Mouse (Mus musculus) naive thymus-derived CD4-positive, alpha-beta T cell, adult 2 months (primary cell): ENCODE results near the gene Arhgef38.

Source experiments
- DNase-seq: peaks from one replicate; pipeline ENCODE4 v3.0.0-alpha.2; 2011; ENCODE audit warnings: low read depth

Arhgef38 gene

DNA sequence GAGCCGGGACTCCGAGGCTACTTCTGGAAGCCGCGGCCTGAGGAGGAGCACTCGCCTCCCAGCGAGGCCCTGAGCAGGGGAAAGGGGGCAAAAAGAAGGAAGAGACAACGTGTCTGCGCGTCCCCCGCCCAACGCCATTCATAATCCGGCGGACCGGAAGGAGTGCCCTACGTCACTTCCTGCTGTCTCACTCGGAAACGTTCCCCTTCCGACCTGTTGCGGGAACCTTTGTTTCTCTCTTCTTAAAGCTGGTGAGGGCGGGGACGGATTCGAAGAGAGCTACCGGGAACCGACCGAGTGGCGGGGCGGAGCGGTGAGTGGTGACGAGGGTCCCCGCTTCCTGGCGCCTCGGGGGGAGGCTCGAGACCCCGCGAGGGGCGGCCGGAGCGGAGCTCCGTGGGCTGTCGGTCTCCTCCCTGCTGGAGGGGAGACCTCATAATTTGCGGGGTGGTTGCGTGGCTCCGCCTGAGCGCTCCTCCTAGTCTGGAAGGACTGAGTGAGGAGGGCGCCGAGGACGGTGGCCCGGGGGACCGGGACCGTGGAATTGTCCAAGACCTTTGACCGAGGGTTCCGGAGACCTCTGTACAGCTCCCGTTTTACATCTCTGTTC lies 143.0 kb downstream of the Arhgef38 start, which contains the start of the genes Ints12 and Gstcd:
Gene Ints12, plus strand, starts transcription at position 177 of the 610 bp plus-strand sequence.
Gene Gstcd, minus strand, starts transcription at position 370 of the 610 bp plus-strand sequence.
- peak; percentile 97 for DNase-seq

DNA sequence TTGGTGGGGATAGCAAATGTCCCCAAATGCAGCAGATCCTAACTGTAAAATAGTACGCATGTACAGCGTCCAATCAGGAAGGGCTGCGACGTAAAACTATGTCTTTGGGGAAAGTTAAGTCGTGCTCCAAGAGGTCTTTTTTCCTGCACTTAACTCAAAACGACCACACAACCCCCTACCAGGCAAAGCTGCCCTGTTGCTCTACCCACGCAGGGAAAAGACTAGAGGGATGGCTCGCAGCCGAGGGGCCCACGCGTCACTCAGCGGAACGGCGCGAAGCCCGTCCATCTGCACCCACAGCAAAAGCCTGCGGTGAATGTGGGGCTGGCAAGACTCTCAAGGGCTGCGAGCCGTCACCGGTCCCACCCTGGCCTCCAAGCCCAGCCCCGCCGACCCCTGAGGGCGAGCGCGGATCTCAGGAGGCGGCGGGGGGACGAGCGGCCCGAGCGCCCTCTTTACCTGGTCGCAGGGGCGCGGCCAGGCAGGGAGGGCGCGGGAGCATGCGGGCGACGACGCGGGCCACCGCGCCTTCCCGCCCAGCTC lies 143.6 kb downstream of the Arhgef38 start:
- DNase-seq = no peak

DNA sequence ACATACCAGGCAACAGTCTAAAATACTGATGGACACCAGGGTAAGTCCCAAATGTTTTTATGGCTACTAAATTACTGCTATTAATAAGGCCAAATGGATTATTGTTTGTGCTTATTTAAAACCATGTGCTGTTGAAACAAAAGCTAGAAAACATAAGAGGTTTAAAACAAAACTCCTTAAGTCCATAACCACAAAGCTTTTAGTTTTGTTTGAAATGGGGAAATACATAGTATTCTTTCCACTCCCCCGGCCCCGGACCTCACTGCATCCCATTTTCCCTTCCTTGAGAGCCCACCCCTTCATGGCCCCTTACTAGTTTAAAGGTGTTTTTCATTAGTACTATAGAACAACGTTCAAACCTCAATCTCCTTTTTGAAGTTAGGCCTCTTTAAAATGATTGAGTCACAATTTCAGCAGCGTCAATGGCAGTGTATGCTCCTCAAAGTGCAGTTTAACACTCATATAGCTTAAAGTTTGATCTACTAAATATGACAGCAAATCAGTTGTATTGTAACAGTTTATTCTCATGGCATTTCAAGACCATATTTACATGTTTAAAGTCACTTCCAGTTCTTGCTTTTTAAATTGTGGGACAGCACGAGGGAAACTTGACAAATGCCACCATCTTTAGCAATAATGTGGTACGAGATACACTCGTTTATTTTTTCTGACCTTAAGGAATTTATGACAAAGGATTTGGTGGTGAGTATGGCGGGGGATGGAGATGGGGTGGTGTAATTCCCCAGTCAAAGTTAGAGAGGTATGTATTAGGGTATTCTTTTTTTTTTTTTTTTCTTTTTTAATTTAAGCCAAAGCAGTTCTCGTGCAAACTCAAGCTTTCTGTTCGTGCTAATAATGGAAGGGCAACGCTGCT lies 144.3 kb downstream of the Arhgef38 start:
- peak; percentile 41 for DNase-seq

DNA sequence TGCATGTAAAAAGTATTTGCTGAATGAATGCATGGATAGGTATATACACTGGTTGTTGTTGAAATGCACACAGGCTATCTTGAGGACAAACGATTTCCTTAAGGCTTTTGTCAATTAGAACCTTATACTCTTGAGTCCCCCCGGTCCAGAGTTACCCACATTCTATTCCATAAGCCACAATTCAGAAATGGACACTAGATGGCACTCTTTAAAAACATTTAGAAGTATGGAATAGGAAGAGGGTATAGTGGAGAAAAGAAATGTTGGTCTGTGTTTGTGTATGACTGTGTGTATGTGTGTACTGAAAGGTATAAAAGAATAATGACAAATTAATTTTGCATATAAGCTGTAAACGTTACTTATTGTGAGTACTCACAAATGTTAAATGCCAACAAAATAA lies 148.9 kb downstream of the Arhgef38 start:
- peak; percentile 69 for DNase-seq

DNA sequence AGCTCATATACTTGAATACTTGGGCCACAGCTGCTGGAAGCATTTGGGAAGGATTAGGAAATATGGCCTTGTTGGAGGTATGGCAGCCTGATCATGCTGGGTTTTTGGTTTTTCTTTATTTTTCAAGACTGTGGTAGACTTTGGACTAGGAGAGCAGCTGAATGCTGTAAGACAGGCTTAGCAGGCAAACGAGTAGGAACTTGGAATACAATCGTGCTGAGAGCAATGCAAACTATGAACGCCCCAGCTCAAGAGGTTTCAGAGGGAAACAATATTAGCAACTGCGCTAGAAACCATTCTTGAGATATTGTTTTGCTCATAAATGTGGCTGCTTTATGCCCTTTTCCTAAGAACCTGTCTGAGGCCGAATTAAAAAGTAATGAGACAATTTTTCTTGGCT lies 152.0 kb downstream of the Arhgef38 start:
- no peak for DNase-seq

DNA sequence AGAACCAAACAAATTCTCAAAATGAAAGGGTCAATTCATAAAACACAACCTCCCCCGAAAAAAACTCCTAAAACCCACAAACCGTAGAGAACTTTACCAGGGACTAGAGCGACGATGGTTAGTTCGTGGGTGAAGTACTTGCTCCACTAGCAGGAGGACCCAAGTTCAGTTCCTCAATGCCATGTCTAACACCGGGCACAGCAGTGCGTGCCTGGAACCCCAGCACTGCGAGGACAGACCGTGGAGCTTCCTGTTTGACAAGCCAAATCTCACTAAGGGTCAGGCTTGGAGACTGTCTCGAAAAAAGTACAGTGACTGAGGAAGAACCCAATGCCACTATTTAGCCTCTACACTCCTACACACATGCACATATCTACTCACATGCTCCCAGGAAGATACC lies 159.2 kb downstream of the Arhgef38 start:
- no peak for DNase-seq
